Mouse (Mus musculus): ENCODE measurements around the gene St6gal1.

DNA sequence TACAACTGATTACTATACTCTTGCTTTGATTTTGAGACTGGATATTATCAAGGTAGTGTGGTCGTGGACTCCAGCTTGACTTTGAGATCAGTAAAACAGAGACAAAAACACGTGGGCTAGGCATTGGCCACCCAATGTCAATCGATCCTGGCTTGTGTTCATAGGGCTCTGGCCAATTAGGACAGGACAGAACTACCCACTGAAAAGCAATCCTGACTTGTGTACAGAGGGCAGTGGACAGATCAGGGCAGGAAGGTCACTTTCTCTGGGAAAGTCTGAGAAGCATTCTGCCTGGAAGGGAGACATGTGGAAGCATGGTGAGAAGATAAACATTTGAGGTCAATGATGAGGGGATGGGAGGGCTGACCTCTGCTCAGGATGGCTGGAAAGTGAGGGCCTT, 69.7 kb downstream of the St6gal1 start:
- TF ChIP-seq EP300 (optimal IDR thresholded peaks at IDR 0.05) (no peak), CTCF (IDR thresholded peaks at IDR 0.05; ENCODE audit: low read depth) (no peak)

Data from stomach, postnatal 0 days (tissue).